Mouse (Mus musculus): ENCODE data around the gene Klhl32.
"Not testable (repeated sequence)": the region's sequence is repeated elsewhere in the genome, so short reads cannot be mapped to it uniquely, and the experiment has no call there.

The Klhl32 gene

DNA sequence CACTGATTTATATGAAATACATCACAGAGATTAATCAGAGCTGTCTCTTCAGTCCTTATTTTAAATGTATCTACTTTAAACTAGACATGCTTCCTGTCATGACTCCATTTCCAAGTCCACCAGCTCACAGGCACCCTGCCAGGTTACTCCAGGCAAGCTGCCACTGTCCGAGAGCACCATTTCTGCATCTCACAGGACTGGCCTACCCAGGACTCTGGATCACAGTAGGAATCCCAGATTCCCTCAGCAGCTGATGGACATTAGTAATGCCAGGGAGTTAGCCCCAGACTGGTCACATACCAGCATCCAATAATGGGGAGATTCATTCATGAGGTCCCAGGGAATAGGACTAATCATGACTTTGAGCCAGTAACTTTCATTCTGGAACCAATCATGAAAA lies 54.7 kb downstream of the Klhl32 start:
- DNase-seq (ENCODE audit: low spot score in 2 of 2): no peak

DNA sequence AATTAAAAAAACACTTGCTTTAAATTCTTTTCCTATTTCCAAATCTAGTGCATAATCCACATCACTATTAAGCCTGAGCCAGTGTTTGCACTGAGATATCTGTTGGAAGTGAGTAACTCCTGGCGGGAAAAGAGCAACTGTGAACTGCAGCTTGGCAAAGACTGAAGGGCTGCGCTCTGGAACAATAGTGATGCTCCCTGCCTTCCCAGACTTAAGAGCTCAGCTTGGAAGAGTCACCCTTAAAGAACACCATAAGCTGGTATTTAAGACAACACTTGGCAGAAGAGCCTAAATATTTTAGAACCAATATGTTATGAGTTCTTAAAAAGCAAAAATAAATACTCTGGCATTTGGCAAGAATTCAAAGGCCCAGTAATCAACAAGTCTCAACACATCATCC lies 55.7 kb downstream of the Klhl32 start:
- DNase-seq (ENCODE audit: low spot score in 2 of 2): no peak

DNA sequence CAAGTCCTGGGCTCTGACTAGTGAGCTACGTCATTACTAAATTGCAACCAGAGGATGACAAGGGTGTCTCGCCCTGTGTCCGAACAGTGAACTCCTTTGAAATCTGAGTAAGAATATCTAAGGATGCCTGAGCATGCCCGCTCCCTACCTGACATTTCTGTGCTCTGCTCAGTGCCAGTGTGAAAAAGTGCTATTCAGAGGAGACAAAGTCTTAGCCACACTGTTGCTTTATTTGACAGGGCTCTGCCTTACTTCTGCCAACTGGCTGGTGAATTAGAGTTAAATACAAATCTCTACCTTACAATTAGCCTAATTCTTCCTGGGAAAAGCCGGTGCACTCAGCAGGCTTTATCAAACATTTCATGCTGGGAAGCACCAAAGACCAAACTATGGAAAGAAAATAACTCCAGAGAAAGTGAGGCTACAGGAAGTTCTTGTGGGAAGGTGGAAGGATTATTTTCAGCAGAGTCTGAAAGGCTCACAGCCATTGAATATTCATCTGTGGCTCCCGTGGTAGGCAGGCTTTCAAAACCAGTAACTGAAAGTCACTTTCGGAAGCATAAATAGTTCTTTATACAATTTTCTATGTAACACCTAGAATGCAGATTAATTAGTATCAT lies 57.1 kb downstream of the Klhl32 start:
- no peak for DNase-seq (ENCODE audit: low spot score in 2 of 2)

DNA sequence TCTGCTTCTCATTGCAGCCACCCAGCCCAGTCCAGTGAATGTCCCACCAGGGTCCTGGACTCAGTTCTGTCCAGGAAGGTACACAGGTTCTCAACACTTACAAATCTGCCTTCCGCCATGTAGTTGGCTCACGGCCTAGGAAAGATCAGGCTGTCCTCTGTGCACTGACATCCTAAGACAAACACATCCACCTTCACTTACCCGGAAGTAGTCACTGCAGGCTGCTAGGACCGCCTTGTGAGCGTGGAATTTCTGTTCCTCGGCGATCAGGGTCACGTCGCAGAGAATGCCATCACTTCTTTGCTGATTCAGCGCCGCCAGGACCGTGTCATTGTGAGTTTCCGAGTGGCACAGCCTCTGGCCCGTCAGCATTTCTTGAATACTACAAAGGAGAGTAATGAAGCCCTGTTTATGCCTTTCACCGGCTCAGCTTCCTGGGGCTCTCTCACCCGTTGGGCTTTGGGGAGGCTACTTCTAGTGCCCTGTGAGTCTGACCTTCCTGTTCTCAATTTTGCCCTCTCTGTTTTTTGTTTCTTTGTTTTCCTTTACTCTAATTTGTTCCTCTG lies 58.4 kb downstream of the Klhl32 start:
- no peak for DNase-seq (ENCODE audit: low spot score in 2 of 2)

DNA sequence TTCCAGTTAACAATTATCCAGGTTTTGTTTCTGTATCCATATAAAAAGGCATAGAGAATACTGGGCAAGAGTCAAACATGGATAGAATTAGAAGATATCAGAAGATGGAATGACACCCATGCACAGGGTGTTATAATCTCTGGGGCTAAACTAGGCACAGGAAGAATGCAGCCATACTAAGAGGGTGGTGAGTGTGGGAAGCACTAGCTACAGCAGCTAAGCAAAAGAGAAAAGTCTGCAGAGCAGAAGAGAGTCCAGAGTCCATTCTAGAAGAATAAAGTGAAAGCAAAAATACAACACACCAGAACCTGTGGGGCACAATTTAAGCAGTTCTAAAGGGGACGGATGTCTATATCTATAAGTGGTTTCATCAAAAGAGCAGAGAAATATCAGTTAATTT lies 61.6 kb downstream of the Klhl32 start:
- no peak for DNase-seq (ENCODE audit: low spot score in 2 of 2)

DNA sequence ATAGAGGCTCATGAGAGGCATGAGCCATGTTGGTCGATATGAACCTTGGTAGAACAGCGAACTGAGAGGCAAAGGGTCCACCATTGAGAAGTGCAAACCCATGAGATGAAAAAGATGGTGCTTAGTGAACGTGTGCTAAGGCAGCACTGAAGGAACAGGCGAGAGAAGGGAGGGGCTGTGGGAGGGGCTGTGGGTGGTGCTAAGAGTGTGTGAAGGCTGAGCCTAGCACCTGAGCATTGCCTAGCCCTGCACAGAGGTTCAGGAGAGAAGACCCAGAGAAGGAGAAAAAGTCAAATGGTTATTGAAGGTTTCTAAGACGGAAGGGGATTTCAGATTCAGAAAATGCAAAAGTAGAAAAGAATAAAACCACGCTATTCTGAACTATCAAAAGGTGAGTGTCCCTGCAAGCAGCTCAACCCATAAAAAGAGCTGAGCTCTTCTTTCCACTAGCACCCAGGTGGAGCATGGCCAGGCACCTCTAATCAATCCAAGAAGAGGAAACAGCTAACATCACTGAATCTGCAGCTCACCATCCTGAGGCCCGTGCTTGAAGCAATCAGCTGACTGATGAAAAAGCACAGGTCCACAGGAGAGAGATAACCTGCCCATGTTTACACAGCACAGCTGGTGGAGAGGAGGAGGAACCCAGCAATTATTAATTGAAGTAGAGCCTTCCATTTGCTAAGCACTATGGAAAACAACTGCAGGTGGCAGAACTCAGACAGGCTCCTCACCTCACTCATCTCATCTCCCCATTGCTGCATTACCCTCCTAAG lies 65.0 kb downstream of the Klhl32 start:
- no peak for DNase-seq (ENCODE audit: low spot score in 2 of 2)

DNA sequence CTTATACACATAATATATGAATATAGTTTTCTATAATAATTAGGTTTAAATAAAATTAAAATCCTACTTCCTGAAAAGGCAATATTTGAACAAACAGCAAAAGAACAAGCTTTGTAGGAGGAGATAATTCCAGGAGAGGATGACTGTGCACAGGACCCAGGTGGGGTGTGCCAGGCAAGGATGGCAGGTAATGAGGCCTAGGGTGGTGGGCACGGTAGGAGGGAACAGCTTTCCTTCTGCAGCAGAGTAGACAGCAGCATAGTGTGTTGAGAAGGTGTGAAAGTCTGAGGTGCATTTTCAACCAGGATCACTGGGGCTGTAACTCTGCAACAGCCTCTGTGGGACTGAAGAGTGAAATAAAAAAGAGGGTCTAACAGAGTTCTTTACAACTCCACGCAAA lies 85.0 kb downstream of the Klhl32 start:
- no peak for DNase-seq (ENCODE audit: low spot score in 2 of 2)

DNA sequence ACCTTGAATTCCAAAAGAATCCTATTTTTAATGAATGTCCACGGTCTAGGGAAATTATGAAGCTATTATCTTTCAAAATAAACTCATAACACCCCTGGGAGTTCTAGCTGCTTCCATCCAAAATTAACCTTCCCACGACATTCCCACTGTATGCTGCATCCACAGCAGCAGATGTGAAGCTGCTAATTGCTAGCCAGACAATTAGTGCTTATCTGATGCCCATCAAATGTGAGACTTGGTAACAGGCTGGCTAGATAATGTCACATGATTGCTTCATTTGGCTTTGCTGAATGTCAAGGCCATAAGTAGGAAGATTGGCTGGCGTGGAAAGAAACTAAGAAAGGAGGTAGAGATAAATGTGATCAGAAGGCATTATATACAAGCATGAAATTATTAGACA lies 85.5 kb downstream of the Klhl32 start:
- DNase-seq (ENCODE audit: low spot score in 2 of 2): no peak

DNA sequence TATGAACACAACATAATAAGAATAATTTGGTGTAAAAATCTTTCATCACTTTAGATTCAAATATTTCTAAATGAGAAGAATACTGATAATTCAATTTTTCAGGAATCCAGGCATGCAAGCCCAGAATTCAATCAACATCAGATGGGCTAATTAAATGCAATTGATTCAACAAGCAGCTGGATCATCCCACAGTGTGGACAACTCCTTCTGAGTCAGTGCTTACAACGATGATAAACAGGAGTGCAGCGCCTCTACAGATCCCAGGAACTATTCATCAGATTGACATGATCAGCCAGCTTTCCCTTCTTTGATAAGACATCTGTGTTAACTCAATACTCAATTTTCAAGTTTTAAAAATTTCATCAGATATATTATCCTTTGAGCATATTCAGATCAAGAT lies 86.4 kb downstream of the Klhl32 start:
- DNase-seq (ENCODE audit: low spot score in 2 of 2): no peak

DNA sequence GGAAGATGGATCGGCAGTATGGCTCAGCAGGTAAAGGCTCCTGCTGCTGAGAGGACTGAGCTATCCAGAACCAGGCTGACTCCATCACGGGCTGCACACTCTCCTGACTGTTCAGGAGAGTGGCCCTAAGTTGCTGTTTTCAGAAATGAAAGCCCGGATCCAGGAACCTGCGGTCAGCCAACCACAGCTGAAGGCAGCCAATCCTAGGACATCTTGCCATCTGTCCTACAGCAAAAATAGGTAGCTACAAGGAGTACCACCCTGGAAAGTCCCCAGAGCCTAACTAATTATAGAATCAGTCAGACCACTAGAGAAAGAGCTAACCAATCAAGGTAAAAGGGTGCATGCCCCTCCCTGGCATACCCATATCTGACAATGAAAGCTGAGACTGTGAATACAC lies 87.5 kb downstream of the Klhl32 start:
- no peak for DNase-seq (ENCODE audit: low spot score in 2 of 2)

DNA sequence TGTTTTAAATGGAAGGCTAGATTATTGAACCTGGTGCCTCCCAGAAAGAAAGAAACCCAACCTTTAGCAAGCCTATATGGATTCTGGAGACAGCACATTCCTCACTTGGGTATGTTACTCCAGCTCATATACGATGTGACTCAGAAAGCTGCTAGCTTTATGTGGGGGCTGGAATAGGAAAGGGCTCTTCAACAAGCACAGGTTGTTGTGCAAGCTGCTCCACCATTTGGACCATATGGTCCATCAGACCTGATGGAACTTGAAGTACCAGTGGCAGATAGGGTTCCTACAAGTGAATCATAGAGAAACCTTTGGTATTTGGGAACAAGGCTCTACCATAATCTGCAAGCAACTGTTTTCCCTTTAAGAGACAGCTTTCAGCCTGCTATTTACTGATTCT lies 92.0 kb downstream of the Klhl32 start:
- no peak for DNase-seq (ENCODE audit: low spot score in 2 of 2)

DNA sequence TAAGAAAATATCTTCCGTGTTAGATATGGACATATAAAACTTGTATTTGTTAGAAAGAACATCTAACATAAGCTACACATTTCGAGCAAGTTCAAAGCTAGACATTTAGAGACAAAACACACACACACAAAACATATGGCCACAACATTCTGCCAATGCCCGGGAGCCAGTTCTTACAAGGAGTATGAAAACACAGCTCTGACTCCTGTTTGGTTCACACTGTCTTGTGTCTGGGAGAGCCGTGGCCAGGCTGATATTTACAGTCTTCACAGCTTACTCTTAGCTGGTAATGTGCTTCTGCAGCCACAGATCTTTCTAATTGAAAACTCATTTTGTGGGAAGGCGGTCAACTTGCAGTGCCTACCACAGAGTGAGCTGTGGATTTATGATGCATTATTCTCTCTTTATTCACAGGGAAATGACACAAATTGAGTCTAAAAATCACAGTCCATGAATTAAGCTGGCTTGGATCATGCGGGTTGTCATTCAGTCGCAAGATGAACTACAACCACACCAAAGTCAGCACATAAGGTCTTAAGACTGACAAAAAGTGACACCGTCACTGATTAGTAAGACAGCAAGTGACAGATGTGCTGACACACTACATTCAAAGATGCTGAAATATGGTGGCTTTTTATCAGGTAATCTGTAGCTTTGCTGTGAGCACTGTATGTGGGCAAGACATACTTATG lies 98.3 kb downstream of the Klhl32 start:
- DNase-seq (ENCODE audit: low spot score in 2 of 2): no peak

DNA sequence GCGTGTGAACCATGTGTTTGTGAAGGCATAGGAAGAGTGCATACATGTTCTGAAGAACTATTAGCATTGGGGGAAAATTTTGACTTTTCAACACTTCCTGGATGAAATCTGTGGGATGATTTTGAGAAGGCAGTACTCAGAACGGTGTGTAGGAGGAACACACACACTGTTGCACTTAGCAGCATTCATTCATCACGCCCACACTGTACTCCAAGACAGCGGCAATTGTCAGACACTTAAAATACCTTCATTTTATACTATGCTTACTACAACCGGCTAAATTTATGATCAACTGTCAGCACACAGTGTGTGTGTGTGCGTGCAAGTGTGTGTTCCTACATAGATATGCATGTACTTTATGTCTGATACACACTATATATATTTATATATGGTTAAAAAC lies 113.8 kb downstream of the Klhl32 start:
- no peak for DNase-seq (ENCODE audit: low spot score in 2 of 2)

DNA sequence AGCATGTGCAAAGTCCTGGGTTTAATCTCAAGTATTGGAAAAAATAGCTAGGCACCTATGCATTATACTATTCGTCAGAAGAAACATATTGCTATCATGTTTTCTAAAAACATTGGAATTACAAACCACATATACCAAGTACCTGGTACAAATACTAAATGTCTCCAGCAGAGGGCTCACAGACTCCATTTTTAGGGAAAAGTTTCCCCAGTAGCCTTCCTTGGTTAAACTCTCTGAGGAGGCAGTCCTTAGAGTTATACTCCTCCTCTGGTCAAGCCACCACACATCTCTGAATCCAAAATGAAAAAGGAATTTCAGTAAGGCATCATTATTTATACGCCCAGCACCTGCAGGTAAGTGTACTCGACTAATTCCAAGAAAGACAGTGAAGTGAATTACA lies 130.1 kb downstream of the Klhl32 start:
- DNase-seq (ENCODE audit: low spot score in 2 of 2): peak; percentile 5 to 6

DNA sequence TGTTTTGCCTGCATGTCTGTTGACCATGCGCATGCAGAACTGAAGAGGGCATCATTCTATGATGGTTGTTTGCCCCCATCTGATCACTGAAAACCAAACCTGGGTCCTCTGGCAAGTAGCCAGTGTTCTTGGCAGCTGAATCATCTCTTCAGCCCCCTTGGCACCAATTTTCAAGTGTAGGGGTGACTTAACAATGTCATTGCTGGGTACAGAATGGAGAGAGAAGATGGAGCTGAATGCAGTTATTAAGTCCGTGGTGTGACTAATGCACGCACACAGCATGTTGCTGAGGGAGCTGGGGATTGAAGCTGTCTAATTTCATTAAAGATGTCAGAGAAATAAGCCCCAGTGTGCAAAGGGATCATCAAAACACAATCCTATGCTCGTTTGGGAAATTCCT lies 135.4 kb downstream of the Klhl32 start:
- DNase-seq (ENCODE audit: low spot score in 2 of 2): no peak

DNA sequence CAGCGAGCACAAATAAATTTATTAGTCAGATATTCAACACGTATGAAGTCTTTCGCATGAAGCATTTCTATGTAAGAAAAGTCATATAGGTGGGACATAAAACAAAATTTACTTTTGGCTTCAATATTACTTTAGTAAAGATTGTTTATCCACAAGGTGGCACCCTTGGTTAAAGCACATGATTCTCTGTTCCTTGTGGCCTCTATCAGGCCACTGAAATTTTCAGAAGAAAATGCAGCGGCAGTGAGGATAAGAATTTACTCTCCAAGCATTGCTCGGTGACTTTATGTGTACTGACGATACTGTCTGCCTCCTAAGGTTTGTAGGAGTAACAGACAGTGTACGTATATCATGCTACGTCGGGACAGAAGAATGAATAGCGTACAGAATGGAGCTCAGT lies 136.6 kb downstream of the Klhl32 start:
- no peak for DNase-seq (ENCODE audit: low spot score in 2 of 2)

DNA sequence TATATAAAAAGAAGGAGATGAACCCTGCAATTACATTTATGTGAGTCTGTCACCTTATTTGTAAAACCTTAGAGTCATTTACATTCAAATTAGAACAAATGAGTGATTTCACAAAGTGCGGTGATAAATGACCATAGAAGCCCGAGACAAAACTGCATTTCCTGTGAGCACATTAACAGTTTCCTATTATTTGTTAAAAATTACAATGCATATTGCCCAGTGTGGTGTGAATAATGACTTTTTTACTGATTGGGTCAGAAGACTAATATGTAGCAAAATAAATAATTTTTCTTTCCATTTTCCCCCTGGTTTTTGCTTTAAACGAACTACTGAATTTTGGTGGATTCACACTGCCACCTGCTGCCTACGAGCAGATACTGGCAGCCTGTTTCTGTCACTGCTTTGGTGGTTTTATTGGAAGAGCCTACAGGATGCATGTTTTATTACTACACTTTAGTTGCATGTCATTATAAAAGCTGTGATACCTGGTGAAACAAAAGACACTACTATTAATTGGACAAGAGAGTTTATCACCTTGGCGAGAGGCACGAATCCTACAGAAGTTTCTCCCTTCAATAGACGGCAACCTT lies 152.3 kb downstream of the Klhl32 start:
- DNase-seq (ENCODE audit: low spot score in 2 of 2): no peak

DNA sequence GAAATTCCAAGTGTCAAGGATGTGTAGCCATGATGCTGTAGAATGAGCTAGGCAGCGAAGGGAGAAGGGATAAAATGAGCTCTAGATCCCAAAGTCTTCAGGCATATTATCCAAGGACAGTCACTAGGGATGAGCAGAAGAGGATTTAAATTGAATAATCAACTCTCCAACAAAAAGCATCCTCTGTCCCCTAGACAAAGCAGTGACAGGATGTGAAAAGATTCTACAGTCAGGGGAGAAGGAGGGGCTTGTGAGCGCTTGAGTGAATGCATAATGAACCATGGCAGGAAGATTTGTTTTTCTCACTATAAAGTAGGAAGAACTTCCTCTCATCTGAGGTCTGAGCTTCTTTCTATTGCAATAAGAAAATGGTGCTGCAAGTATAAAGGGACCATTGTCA lies 170.8 kb downstream of the Klhl32 start:
- no peak for DNase-seq (ENCODE audit: low spot score in 2 of 2)

DNA sequence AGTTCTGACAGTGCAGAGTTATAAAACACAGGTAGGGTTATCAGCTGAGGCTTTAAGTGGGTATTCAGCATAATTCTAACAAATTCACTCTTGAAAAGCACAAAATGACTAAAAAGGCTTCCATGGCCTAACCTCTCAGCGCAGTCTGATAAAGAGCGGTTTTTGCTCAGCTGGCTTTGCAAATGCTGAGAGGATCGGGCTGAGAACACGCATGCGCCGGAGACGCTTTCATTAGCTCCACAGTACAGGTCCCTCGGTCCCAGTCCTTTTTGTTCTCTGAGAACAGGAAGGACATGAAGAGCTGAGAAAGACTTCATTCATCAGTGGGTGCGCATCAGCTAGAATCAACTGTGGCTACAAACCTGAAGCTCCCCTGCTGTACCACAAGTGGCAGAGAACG lies 180.9 kb downstream of the Klhl32 start:
- DNase-seq (ENCODE audit: low spot score in 2 of 2): no peak

DNA sequence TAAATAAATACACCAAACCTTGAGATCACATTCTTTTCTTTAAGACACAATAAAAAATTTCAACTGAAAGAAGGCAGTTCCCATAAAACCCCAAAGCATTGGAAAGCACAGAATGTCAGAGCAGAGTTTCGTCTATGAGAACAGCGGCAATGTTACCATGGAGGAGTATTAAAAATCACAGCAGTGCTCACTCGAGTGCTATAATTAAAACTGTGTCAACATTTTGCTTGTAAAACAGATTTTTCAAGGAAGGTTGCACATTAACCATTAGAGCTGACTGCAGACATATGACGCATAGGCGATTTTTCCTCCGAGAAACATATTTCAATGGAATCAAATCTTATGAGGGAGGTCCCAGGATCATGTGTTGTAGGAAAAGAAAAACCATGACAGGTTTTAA lies 191.7 kb downstream of the Klhl32 start:
- no peak for DNase-seq (ENCODE audit: low spot score in 2 of 2)

DNA sequence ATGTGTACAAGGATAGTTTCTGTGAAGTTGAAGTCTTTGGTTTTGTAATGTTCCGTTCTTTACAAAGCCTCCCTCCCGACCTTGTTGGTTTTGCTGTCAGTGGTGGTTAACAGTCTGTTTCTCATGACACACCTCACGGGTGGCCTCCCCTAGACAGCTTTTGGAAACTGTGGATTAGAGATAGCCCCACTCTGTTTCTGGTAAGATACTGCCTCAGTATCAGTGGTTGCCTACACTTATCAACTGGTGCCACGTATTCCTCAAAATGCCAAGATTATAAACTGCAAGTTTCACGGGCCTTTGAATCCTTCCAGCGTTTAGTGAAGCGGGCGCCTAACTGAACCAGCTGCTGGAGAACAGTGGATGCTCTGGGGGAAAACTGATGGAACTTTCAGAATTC lies 206.2 kb downstream of the Klhl32 start:
- not testable (repeated sequence) for DNase-seq (ENCODE audit: low spot score in 2 of 2)

DNA sequence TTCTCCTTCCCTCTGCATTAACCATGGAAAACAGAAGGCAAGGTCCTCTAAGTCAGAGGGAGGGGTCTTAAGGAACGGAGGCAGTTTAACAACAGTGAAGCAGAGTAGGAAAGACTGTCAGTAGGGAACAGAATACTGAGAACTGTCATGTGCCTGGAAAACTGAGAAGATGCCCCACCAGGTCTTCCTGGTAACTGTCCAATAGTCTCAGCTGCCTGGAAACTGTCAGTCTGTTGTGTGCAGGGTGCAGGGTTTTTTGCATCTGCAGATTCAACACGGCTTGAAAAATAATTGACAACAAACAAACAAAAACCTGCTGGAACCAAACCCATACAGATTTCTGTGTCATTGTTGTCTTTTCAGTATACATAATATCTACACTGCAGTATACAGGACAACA lies 208.6 kb downstream of the Klhl32 start:
- DNase-seq (ENCODE audit: low spot score in 2 of 2): no peak

Data from urinary bladder, adult 18-20 months (tissue).